Mouse (Mus musculus): ENCODE results near the gene Stim2.

- TF ChIP-seq POLR2A (IDR thresholded peaks at IDR 0.05; ENCODE audit: control insufficient read depth, low read depth, low read length) = peak; percentile 50
- no peak for TF ChIP-seq CTCF (IDR thresholded peaks at IDR 0.05; ENCODE audit: control insufficient read depth, insufficient read depth, insufficient replicate concordance, low read depth, low read length)
These were observed at the start of gene Stim2 for GRCm38 (mm10) chr5:53998146-53998742.

All from testis, adult 2 months (tissue).